Mouse (Mus musculus) MEL (cell line): ENCODE data around the gene Tesmin.

Experiments used
- CTCF ChIP-seq, 3 experiments: IDR thresholded peaks in 2 of 3; conservative IDR thresholded peaks in 1 of 3; 2 replicates each; pipeline ENCODE4 v1.5.1; 2011 to 2012; ENCODE audit warnings: low read length in 3 of 3, low read depth in 2 of 3, mild to moderate bottlenecking in 2 of 3, improper control_type of control experiment in 1 of 3, inconsistent platforms in 1 of 3, mixed read lengths in 1 of 3, moderate library complexity in 1 of 3; ENCODE audit not compliant: control insufficient read depth in 1 of 3, insufficient read depth in 1 of 3, poor library complexity in 1 of 3, severe bottlenecking in 1 of 3
- ELF1 ChIP-seq: IDR thresholded peaks from 2 replicates; pipeline ENCODE4 v1.6.1; 2014; ENCODE audit warnings: low read depth, mild to moderate bottlenecking, inconsistent platforms, low read length, improper control_type of control experiment, moderate library complexity
- EP300 ChIP-seq, 2 experiments: IDR thresholded peaks; 2 replicates each; pipeline ENCODE4 v1.6.1; 2011; ENCODE audit warnings: improper control_type of control experiment in 2 of 2, low read length in 2 of 2, low read depth in 1 of 2, mild to moderate bottlenecking in 1 of 2
- MXI1 ChIP-seq: IDR thresholded peaks from 2 replicates; pipeline ENCODE4 v1.6.1; 2011; ENCODE audit warnings: mild to moderate bottlenecking, low read depth, low read length, improper control_type of control experiment
- MYC ChIP-seq: IDR thresholded peaks from 2 replicates; pipeline ENCODE4 v1.6.1; 2011; ENCODE audit warnings: low read depth, mild to moderate bottlenecking, low read length, improper control_type of control experiment, moderate library complexity
- NRF1 ChIP-seq: IDR thresholded peaks from 2 replicates; pipeline ENCODE4 v1.6.1; 2014; ENCODE audit warnings: low read depth, mild to moderate bottlenecking, inconsistent platforms, low read length, improper control_type of control experiment, moderate library complexity; ENCODE audit not compliant: poor library complexity, insufficient read depth, severe bottlenecking
- POLR2A ChIP-seq, 2 experiments: IDR thresholded peaks; 2 replicates each; pipeline ENCODE4 v1.6.1; 2011 to 2012; ENCODE audit warnings: low read length in 2 of 2, mild to moderate bottlenecking in 2 of 2, control low read depth in 1 of 2, improper control_type of control experiment in 1 of 2, low read depth in 1 of 2, moderate library complexity in 1 of 2; ENCODE audit not compliant: control insufficient read depth in 1 of 2, insufficient read depth in 1 of 2, poor library complexity in 1 of 2
- POLR2AphosphoS5 ChIP-seq: IDR thresholded peaks from 2 replicates; pipeline ENCODE4 v1.6.1; 2012; ENCODE audit warnings: low read depth, borderline replicate concordance, mild to moderate bottlenecking, inconsistent platforms, low read length, moderate library complexity, mixed read lengths
- RCOR1 ChIP-seq: IDR thresholded peaks from 2 replicates; pipeline ENCODE4 v1.6.1; 2012; ENCODE audit warnings: low read depth, mild to moderate bottlenecking, inconsistent platforms, low read length, improper control_type of control experiment
- TAL1 ChIP-seq: IDR thresholded peaks from 2 replicates; pipeline ENCODE4 v1.6.1; 2012; ENCODE audit warnings: mild to moderate bottlenecking, inconsistent platforms, low read length, moderate library complexity, mixed read lengths
- UBTF ChIP-seq: IDR thresholded peaks from 2 replicates; pipeline ENCODE4 v1.6.1; 2012; ENCODE audit warnings: low read depth, mild to moderate bottlenecking, inconsistent platforms, low read length, improper control_type of control experiment, moderate library complexity, borderline replicate concordance; ENCODE audit not compliant: insufficient read depth
- ZKSCAN1 ChIP-seq: IDR thresholded peaks from 2 replicates; pipeline ENCODE4 v1.6.1; 2012; ENCODE audit warnings: low read depth, mild to moderate bottlenecking, inconsistent platforms, low read length, improper control_type of control experiment, moderate library complexity
- ZMIZ1 ChIP-seq: IDR thresholded peaks from 2 replicates; pipeline ENCODE4 v1.6.1; 2012; ENCODE audit warnings: low read depth, mild to moderate bottlenecking, inconsistent platforms, low read length, improper control_type of control experiment, moderate library complexity
- ZNF384 ChIP-seq: IDR thresholded peaks from 2 replicates; pipeline ENCODE4 v1.6.1; 2012; ENCODE audit warnings: low read depth, mild to moderate bottlenecking, inconsistent platforms, low read length, improper control_type of control experiment

- 0 out of 2 replicates have a peak, but pooled peaks have one; percentile 21 for TF ChIP-seq ELF1
- TF ChIP-seq CTCF (IDR thresholded peaks at IDR 0.05 in 2 of 3, conservative IDR thresholded peaks at IDR 0.05 in 1 of 3; ENCODE audit: control insufficient read depth in 1 of 3, insufficient read depth in 1 of 3, low read depth in 2 of 3, low read length in 3 of 3, poor library complexity in 1 of 3, severe bottlenecking in 1 of 3): no peak
- TF ChIP-seq POLR2A (IDR thresholded peaks at IDR 0.05; ENCODE audit: control insufficient read depth in 1 of 2, insufficient read depth in 1 of 2, low read depth in 1 of 2, low read length in 2 of 2, poor library complexity in 1 of 2): no peak
- TF ChIP-seq NRF1: no peak
- no peak for TF ChIP-seq POLR2AphosphoS5
- TF ChIP-seq ZNF384: peak; percentile 69; the same call in 1 of the 2 replicates
- TF ChIP-seq EP300 (IDR thresholded peaks at IDR 0.05; ENCODE audit: low read depth in 1 of 2, low read length in 2 of 2): peak; percentile 72 to 88
- TF ChIP-seq MYC: 0 out of 2 replicates have a peak, but pooled peaks have one; percentile 30
- peak; percentile 51; the same call in 1 of the 2 replicates for TF ChIP-seq MXI1
- no peak for TF ChIP-seq TAL1
- TF ChIP-seq RCOR1: peak; percentile 90
- TF ChIP-seq ZMIZ1: no peak
- no peak for TF ChIP-seq UBTF
- peak; percentile 45; the same call in 1 of the 2 replicates for TF ChIP-seq ZKSCAN1
These were observed 28.6 kb upstream of the Tesmin start for GRCm38 (mm10) chr19:3359841-3360588.
